Mouse (Mus musculus) thymus, adult 2 months (tissue): ENCODE data around the gene Chgb. TPM values are rescaled to one million over a fixed set of nuclear protein-coding genes. Genes with fewer than 3 reads are reported as not detected.

Source experiments
- DNase-seq: peaks from one replicate; pipeline ENCODE4 v3.0.0; 2021
- H3K27ac ChIP-seq: fragments of 200-500 bp; 2 replicates; pipeline ENCODE4 v1.5.1; 2012; ENCODE audit warnings: low read length, control low read depth; ENCODE audit not compliant: control insufficient read depth, insufficient read depth
- H3K27me3 ChIP-seq: fragments of 200-500 bp; 2 replicates; pipeline ENCODE4 v1.6.1; 2012; ENCODE audit warnings: mild to moderate bottlenecking, low read length, moderate library complexity, mixed read lengths; ENCODE audit not compliant: control insufficient read depth, insufficient read depth
- H3K36me3 ChIP-seq: fragments of 200-500 bp; 2 replicates; pipeline ENCODE4 v1.6.1; 2012; ENCODE audit warnings: mild to moderate bottlenecking, low read length, moderate library complexity; ENCODE audit not compliant: control insufficient read depth, insufficient read depth
- H3K4me1 ChIP-seq: fragments of 200-500 bp; replicated peaks from 2 replicates; pipeline ENCODE4 v1.6.1; 2012; ENCODE audit warnings: low read length; ENCODE audit not compliant: control insufficient read depth, insufficient read depth
- H3K4me3 ChIP-seq: fragments of 200-500 bp; 2 replicates; pipeline ENCODE4 v1.5.1; 2012; ENCODE audit warnings: mild to moderate bottlenecking, low read length, control low read depth, moderate library complexity; ENCODE audit not compliant: control insufficient read depth, insufficient read depth
- CTCF ChIP-seq: fragments of 200-500 bp; IDR thresholded peaks from 2 replicates; pipeline ENCODE4 v1.5.1; 2012; ENCODE audit warnings: mild to moderate bottlenecking, control low read depth, low read length, moderate library complexity, borderline replicate concordance; ENCODE audit not compliant: control insufficient read depth, poor library complexity, insufficient read depth; ENCODE audit errors: extremely low read depth
- POLR2A ChIP-seq: fragments of 200-500 bp; IDR thresholded peaks from 2 replicates; pipeline ENCODE4 v1.6.1; 2012; ENCODE audit warnings: mild to moderate bottlenecking, low read length, control low read depth, moderate library complexity; ENCODE audit not compliant: control insufficient read depth, poor library complexity, insufficient read depth; ENCODE audit errors: extremely low read depth
- WGBS: fragments of 180-500 bp; shearing (Covaris S2); methylation state at CpG from one replicate; pipeline ENCODE4 v1.1.7; 2018; 5-methylcytosine and 5-hydroxymethylcytosine counted together
- polyA plus RNA-seq: library from polyadenylated mRNA; depleted of rRNA; stranded (reverse); fragments of >200 nt; gene quantifications from 2 replicates; pipeline ENCODE4 v1.2.3, GENCODE M21; 2012

Chgb gene
- polyA plus RNA-seq, 1 experiment = 0.08 TPM

DNA sequence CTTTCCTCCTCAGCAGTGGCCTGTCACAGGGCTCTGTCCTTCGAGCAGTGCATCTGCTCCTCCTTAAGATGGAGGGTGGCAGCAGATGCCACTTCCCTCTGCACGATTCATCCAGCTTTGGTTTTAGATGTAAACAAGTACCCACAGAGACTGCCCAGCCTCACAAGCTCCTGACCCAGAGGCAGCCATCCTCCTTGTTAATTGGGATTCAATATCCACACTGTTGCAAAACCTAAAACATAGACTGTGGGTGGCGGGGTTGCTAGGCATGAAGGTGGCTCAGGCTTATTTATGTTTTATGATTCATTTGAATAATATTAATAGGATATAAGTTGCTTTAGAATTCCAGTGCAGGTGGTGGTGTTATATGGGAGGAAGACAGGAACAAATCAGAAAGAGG lies 35.0 kb upstream of the Chgb start:
- Histone ChIP-seq H3K27ac (no peak overlapping the region), H3K36me3 (no peaks in the 10 kb centered on the region), H3K4me1 (no peaks in the 10 kb centered on the region), H3K27me3 (no peaks in the 10 kb centered on the region), H3K4me3 (no peak overlapping the region)
- WGBS = 86% methylated on average over 3 of the region's 3 CpGs
- no peak for TF ChIP-seq POLR2A
- no peak for TF ChIP-seq CTCF
- DNase-seq = no peak

DNA sequence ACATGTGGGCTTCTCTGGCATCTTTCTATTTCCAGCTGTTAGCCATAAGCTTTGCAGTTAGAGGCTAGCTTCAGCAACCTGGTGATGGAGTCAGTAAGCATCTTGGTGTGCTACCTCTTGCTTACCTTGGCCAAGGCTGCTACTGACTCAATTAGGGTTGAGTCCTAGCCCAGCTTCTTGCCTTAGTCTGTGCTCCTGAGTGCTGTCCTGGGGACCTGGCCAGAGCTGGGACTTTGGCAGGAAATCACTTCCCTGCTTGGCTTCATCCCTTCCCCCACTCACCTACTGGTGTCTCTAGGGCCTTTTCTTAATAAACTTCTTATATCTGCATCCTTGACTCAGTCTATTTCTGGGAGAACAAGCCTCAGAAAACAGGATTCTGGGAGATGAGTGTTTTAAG lies 30.4 kb upstream of the Chgb start:
- H3K36me3 ChIP-seq = no peaks in the 10 kb centered on the region
- H3K27me3 ChIP-seq = no peaks in the 10 kb centered on the region
- no peaks in the 10 kb centered on the region for H3K4me1 ChIP-seq
- no peak overlapping the region for H3K4me3 ChIP-seq
- TF ChIP-seq POLR2A (no peak), CTCF (no peak)
- DNase-seq = no peak
- no peak overlapping the region for H3K27ac ChIP-seq

DNA sequence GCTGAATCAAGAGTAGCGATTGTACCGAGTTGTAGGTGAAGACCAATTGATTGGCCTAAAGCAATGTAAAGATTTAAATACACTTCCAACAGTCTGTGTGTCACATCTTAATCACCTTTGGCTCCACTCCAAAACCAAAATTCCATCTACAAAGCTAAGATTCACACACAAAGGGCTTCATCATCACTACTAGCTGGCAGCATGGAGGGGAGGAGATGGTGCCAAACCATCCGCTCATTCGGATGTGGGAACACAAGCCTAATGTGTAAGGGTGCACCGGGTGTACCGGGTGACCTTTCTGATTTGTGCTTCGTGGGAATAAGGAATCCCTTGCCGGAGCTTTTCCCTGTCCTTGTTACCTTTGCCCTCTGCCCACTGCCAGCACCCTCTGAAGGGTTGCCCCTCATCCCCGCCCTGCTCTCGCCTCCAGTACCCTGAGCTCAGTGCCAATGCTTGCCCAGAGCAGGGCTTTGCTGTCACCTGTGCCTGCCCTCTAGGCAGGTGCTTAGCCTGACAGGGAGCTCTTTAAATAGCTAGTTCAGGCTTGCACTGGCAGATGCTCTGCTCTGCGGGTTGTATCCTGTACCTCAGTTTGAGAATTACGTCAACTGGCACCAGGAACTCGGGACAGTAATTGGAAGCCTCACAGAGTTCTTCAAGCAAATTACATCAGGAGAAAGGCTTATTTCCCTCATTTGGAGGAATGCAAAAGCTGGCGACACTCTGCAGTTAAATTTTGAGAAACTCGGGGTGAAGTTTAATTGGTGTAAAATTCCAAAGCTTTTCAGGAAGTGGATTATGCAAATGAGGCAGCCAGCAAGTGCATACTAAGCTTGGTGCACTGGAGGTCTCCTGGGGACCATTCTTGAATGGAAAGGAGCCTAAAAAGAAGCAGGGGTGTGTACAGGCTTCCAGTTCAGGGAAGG lies 29.7 kb upstream of the Chgb start:
- WGBS = 93% methylated on average over 15 of the region's 15 CpGs
- Histone ChIP-seq H3K36me3 (no peaks in the 10 kb centered on the region), H3K27me3 (no peaks in the 10 kb centered on the region), H3K4me1 (no peaks in the 10 kb centered on the region), H3K27ac (no peak overlapping the region), H3K4me3 (no peak overlapping the region)
- no peak for DNase-seq
- TF ChIP-seq POLR2A = no peak
- TF ChIP-seq CTCF = no peak

DNA sequence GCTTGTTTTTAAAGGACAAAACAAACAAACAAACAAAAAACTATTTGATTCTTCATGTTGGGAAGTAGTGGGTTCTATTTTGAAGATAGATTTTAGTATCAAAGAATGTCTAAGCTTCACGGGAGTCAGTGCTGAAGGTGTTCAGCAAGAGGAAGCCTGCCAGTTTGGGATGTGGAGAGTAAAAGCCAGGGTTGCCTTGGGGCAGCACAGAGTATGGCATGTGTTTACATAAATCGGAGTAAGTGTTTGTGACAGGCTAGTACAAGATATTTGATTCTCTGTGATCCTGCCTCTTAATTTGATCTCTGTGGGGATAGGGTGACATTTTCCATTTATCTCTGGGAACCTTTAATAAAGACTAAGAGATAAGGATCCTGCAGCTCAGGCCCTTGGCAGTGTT lies 28.7 kb upstream of the Chgb start:
- no peaks in the 10 kb centered on the region for H3K27me3 ChIP-seq
- TF ChIP-seq CTCF (no peak), POLR2A (no peak)
- no peak overlapping the region for H3K4me3 ChIP-seq
- 93% methylated on average over 2 of the region's 2 CpGs for WGBS
- H3K4me1 ChIP-seq = no peaks in the 10 kb centered on the region
- no peaks in the 10 kb centered on the region for H3K36me3 ChIP-seq
- DNase-seq = no peak
- H3K27ac ChIP-seq = no peak overlapping the region

DNA sequence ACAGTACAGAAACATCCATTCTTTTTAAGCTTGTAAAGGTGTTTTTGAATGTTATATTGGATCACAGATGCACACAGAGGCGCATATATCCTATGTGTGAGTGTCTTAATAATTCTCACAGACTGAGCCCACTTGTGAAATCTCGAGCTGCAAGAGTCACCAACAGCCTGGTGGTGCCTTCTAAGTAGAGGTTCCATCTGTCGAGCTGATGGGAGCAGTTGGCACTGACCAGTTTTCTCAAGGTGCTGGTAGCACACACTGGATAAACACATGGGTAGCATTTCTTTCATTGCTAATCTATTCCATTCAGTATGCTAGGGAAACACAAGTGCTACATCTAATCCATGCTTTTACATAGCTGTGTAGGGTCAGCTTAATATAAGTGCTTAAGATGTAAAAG lies 27.9 kb upstream of the Chgb start:
- Histone ChIP-seq H3K27me3 (no peaks in the 10 kb centered on the region), H3K36me3 (no peaks in the 10 kb centered on the region), H3K4me3 (no peak overlapping the region), H3K27ac (no peak overlapping the region), H3K4me1 (no peaks in the 10 kb centered on the region)
- TF ChIP-seq CTCF (no peak), POLR2A (no peak)
- no peak for DNase-seq
- 86% methylated on average over 3 of the region's 3 CpGs for WGBS

DNA sequence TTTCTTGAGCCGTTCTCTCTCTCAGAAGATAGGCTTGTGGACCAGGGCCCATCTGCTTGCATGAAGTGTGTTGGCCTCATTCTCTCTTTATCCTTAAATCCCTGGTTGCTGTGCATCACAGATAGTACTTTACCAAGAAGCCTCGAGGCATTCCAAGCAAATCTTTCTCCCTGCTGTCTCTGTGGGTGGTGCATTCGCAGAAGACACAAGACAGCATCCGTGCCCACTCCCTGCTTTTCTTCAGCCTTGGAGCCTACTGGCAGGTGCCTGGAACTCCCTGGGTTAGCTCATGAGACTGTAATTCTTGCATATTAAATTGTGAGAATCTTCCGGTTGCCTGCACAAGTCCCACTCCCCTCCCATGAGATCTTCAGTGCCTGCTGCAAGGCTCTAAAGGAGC lies 23.2 kb upstream of the Chgb start:
- TF ChIP-seq CTCF (no peak), POLR2A (no peak)
- Histone ChIP-seq H3K27ac (no peak overlapping the region), H3K27me3 (no peaks in the 10 kb centered on the region), H3K4me3 (no peak overlapping the region), H3K4me1 (no peaks in the 10 kb centered on the region), H3K36me3 (no peaks in the 10 kb centered on the region)
- WGBS = 86% methylated on average over 5 of the region's 5 CpGs
- DNase-seq = no peak

DNA sequence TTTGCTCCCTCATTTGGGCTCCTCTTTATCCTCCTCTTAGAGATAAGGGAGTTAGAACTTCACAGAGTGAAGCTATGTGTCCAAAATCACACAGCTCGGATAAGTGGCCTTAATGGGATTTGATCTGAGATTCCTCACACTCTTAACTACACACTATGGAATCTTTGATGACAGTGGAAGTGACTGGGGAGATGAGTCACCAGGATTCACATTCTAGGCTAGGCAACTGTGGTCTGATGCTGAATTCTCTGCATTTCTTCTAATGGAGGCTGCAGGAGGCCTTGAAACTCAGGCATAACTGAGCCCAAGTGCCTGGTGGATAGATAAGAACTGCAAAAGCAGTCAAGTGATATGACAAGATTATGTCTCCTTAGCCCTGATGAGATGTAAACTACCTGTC lies 10.3 kb upstream of the Chgb start:
- Histone ChIP-seq H3K4me3 (no peak overlapping the region), H3K27ac (no peak overlapping the region), H3K27me3 (no peaks in the 10 kb centered on the region), H3K4me1 (no peaks in the 10 kb centered on the region), H3K36me3 (no peaks in the 10 kb centered on the region)
- TF ChIP-seq CTCF = no peak
- no peak for TF ChIP-seq POLR2A
- no peak for DNase-seq
- WGBS = 74% methylated on average over 1 of the region's 1 CpGs
